Mouse (Mus musculus) heart, adult 9 months (tissue): ENCODE measurements around the gene Henmt1.

Experiments used
- DNase-seq, 2 experiments: peaks; one replicate each; pipeline ENCODE4 v3.0.0; 2022; ENCODE audit warnings: low spot score in 2 of 2

Gene Henmt1

DNA sequence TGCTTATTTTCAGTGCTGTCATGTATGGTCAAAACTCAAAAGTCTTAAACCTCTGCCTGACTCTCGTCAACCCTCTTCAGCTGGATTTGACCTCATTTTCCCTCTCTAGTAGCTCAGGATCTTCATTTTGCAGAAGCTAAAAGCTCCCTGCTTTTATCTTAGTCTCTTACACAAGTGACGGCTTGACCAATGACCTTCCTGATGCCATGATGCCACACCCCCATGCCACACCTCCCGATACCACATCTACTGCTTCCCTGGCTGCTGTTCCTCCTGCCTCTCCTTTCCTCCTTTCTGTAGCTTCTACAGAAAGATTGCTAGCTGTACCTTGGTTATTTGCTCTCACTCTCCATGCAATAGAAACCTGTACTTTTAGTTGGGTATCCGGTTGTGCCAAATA, 58.1 kb downstream of the Henmt1 start:
- DNase-seq = no peak

GRCm38 (mm10) chr3:108999173-108999572, 59.5 kb downstream of the Henmt1 start:
- no peak for DNase-seq

GRCm38 (mm10) chr3:109005777-109006176, 66.1 kb downstream of the Henmt1 start:
- DNase-seq = no peak

DNA sequence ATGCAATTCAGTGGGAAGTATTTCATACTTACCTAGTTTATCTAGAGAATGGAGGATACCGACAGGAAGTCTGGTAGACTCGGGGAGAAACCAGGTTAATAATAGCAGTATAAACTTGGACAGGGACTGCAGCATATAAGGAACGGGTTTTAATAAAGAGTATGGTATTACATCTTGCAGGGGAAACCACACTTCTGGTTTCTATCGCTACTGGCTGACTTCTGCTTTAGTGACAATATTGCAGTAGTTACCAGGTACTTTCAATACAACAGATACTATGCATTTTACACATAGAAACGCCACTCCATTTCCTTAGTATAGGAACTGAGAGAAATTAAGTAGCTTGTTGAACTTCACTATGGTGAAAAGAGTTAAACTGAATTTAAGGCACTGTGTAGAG, 68.5 kb downstream of the Henmt1 start:
- DNase-seq = no peak
